8 mouse cellular contexts compared by ENCODE assay signal in the genomic region with DNA sequence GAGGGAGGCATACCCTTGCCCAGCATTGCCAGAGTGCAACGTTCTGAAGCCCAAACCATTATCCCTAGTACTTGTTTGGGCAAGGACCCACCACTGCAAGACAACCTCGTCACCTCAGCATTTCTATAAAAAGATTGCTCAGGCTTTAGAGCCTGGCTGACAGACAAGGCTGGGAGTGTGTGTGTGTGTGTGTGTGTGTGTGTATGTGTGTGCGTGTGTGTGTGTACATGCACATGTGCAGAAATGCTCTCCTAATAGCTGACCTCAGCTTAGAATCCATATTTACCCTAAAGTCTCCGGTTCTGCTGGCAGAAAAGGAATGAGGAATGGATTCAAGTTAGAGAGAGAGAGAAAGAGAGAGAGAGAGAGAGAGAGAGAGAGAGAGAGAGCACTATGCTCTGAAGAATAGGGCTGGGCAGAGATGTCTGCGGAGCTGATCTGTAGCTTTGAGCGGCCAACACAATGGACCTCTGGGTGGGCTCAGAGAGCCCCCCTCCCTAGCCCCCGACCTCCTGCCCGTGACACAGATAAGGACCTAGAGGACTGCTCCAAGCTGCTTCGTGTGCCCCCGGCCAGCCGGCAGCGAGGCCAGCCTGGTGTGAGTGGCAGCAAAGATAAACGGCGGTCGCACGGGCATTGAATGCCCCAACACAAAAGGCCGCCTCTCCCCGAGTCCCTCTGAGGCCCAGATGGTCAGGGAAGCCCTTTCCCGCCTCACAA.
A peak's percentile ranks its signal among the peaks of the same experiment; 100 is the strongest.
DNase-seq lines count a peak whose midpoint lies in the region; ATAC-seq lines count a peak whose summit lies in the region.

No protein-coding gene starts in this region.

- H3K4me2 ChIP-seq in forebrain, embryonic 13.5 days, result peak overlapping the region; percentile 50
- H3K4me2 ChIP-seq in intestine, embryonic 14.5 days (ENCODE audit: low read length), result peak overlapping the region; percentile 36
- peak overlapping the region; percentile 40 for H3K4me2 ChIP-seq in neural tube, embryonic 12.5 days (replicated peaks)

- peak overlapping the region; percentile 45; the same call in 1 of the 2 replicates for H3K9ac ChIP-seq in forebrain, embryonic 13.5 days
- no peak overlapping the region for H3K9ac ChIP-seq in intestine, embryonic 14.5 days (ENCODE audit: low read length)
- H3K9ac ChIP-seq in neural tube, embryonic 12.5 days, result no peak overlapping the region

- H3K27ac ChIP-seq in forebrain, embryonic 13.5 days, result peak overlapping the region; percentile 96
- H3K27ac ChIP-seq in intestine, embryonic 14.5 days (ENCODE audit: low read depth), result peak overlapping the region; percentile 71
- H3K27ac ChIP-seq in neural tube, embryonic 12.5 days, result peak overlapping the region; percentile 37; the same call in 1 of the 2 replicates

- ATAC-seq in forebrain, embryonic 13.5 days, result peak; percentile 77
- ATAC-seq in intestine, embryonic 14.5 days (replicated peaks; ENCODE audit: low FRiP score, low TSS enrichment, low read depth), result peak; percentile 55; the same call in 1 of the 2 replicates
- peak; percentile 84 for ATAC-seq in neural tube, embryonic 12.5 days (ENCODE audit: low FRiP score, low read depth)
- no peak for ATAC-seq in frontal cortex, adult (ENCODE audit: low TSS enrichment)

- H3K27me3 ChIP-seq in forebrain, embryonic 13.5 days, result no peaks in the 10 kb centered on the region
- H3K27me3 ChIP-seq in intestine, embryonic 14.5 days (replicated peaks; ENCODE audit: control insufficient read depth, insufficient read depth, low read length), result peaks cover 16% of the 10 kb centered on the region; the same call in 1 of the 2 replicates
- no peaks in the 10 kb centered on the region for H3K27me3 ChIP-seq in neural tube, embryonic 12.5 days (replicated peaks)

- WGBS in forebrain, embryonic 13.5 days, result 10% methylated on average over 19 of the region's 19 CpGs
- 35% methylated on average over 19 of the region's 19 CpGs for WGBS in intestine, embryonic 14.5 days
- WGBS in neural tube, embryonic 12.5 days, result 28% methylated on average over 19 of the region's 19 CpGs

- intact Hi-C loops in left cerebral cortex, postnatal 4 days (cut with DNase I), result no loop called here
- intact Hi-C loops in left cerebral cortex, postnatal 25 days (cut with DNase I), result no loop called here

- H3K9me3 ChIP-seq in forebrain, embryonic 13.5 days (replicated peaks), result no peaks in the 10 kb centered on the region
- no peaks in the 10 kb centered on the region for H3K9me3 ChIP-seq in intestine, embryonic 14.5 days (ENCODE audit: control insufficient read depth, low read length)
- no peaks in the 10 kb centered on the region for H3K9me3 ChIP-seq in neural tube, embryonic 12.5 days

- H3K36me3 ChIP-seq in forebrain, embryonic 13.5 days (ENCODE audit: poor library complexity, severe bottlenecking), result no peaks in the 10 kb centered on the region
- H3K36me3 ChIP-seq in intestine, embryonic 14.5 days (ENCODE audit: control insufficient read depth, insufficient read depth, low read length), result no peaks in the 10 kb centered on the region
- H3K36me3 ChIP-seq in neural tube, embryonic 12.5 days, result no peaks in the 10 kb centered on the region

- peak; percentile 53 for DNase-seq in left cerebral cortex, postnatal 4 days
- DNase-seq in left cerebral cortex, postnatal 25 days (ENCODE audit: low spot score in 2 of 2), result no peak
- peak; percentile 55 for DNase-seq in intestine, embryonic 14.5 days (ENCODE audit: low spot score)
- no peak for DNase-seq in c-Kit-positive CD71-positive TER-119-positive erythroid progenitor cells, embryonic 14.5 days (ENCODE audit: low spot score)
- DNase-seq in thymus, postnatal 36 days, result no peak

- peaks cover 50% of the 10 kb centered on the region for H3K4me1 ChIP-seq in forebrain, embryonic 13.5 days
- peaks cover 9% of the 10 kb centered on the region; the same call in 1 of the 2 replicates for H3K4me1 ChIP-seq in intestine, embryonic 14.5 days (replicated peaks; ENCODE audit: control insufficient read depth, insufficient read depth, low read length)
- peaks cover 6% of the 10 kb centered on the region; the same call in 1 of the 2 replicates for H3K4me1 ChIP-seq in neural tube, embryonic 12.5 days

- H3K4me3 ChIP-seq in forebrain, embryonic 13.5 days, result no peak overlapping the region
- no peak overlapping the region for H3K4me3 ChIP-seq in intestine, embryonic 14.5 days (ENCODE audit: low read depth, low read length)
- H3K4me3 ChIP-seq in neural tube, embryonic 12.5 days, result no peak overlapping the region

Comparison
In these comparisons a context has a peak if more than half of its experiments do, and no peak if none do; other contexts are left out.
1. DNase-seq: peak in left cerebral cortex, postnatal 4 days (single experiment) and intestine, embryonic 14.5 days (single experiment); none in left cerebral cortex, postnatal 25 days (0 of 2), c-Kit-positive CD71-positive TER-119-positive erythroid progenitor cells, embryonic 14.5 days (single experiment) and thymus, postnatal 36 days (0 of 2).
2. H3K27ac ChIP-seq: peak in every context shown above with its lines; median percentile 96 in forebrain, embryonic 13.5 days; 71 in intestine, embryonic 14.5 days; 37 in neural tube, embryonic 12.5 days.
3. Peak in every context shown above with its lines, with median percentiles within 50 percentile points of each other: H3K4me2 ChIP-seq.